Mouse (Mus musculus) heart, embryonic 10.5 days (tissue): ENCODE data around the gene Trmt1. TPM values are rescaled to one million over a fixed set of nuclear protein-coding genes. Genes with fewer than 3 reads are reported as not detected.

Experiments used
- DNase-seq: peaks from one replicate; pipeline ENCODE4 v3.0.0-alpha.2; 2017; ENCODE audit warnings: low spot score
- H3K27ac ChIP-seq: fragments of 300-500 bp; sonication (generic); 2 replicates; pipeline ENCODE4 v1.5.1; 2016; ENCODE audit warnings: mild to moderate bottlenecking
- H3K27me3 ChIP-seq: fragments of 300-500 bp; sonication (generic); 2 replicates; pipeline ENCODE4 v1.6.1; 2016; ENCODE audit warnings: mild to moderate bottlenecking; ENCODE audit not compliant: poor library complexity, insufficient read depth, severe bottlenecking
- H3K36me3 ChIP-seq: fragments of 300-500 bp; sonication (generic); 2 replicates; pipeline ENCODE4 v1.6.1; 2016; ENCODE audit warnings: mild to moderate bottlenecking, moderate library complexity
- H3K4me1 ChIP-seq: fragments of 300-500 bp; sonication (generic); 2 replicates; pipeline ENCODE4 v1.6.1; 2016; ENCODE audit warnings: mild to moderate bottlenecking
- H3K4me3 ChIP-seq: fragments of 300-500 bp; sonication (generic); 2 replicates; pipeline ENCODE4 v1.5.1; 2016; ENCODE audit warnings: mild to moderate bottlenecking, moderate library complexity
- H3K9me3 ChIP-seq: fragments of 300-500 bp; sonication (generic); 2 replicates; pipeline ENCODE4 v1.6.1; 2016; ENCODE audit warnings: mild to moderate bottlenecking, moderate library complexity
- WGBS: fragments of 180-500 bp; shearing (Covaris S2); methylation state at CpG from one replicate; pipeline ENCODE4 v1.1.7; 2016; 5-methylcytosine and 5-hydroxymethylcytosine counted together
- polyA plus RNA-seq: library from polyadenylated mRNA; unstranded; fragments of >200 nt; fragmentation: Nextera tagmentation; extraction: Ambion mirVana; gene quantifications from 2 replicates; pipeline ENCODE4 v1.2.1, GENCODE M21; 2016

Gene Trmt1
- polyA plus RNA-seq, 1 experiment from 2014 or later, result 64.6 TPM

DNA sequence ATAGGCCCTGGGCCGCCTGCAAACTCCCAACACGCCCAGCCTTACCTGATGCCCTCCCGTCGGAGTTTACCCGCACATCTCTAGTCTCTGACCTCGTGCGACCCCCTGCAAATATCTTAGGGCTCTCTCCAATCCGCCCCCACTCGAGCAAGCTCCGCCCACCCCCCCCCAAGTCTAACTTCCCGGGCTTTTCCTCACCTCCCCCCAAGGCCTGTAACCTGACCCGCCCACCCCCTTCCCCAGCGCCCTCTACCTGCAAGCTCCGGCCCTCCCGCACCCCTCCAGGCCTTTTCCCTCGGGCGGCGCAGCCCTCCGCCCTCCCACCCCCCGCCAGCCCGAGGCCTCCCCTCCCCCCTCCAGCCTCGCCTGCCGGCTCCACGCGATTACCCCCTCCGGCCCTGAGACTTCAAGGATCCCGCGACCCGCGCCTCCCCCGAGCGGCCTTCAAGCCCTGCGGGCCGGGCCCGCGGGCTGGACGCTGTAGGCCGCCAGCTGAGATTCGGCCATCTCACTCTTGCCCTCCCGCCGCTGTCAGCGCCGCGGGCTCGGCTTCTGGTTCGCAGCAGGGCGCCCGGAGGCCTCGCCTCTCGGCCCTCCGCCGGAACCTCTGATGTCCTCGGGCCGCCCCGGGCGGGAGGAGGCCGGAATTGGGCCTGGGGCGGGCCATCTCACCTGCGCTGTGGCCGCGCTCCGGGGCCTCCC, 1.0 kb downstream of the Trmt1 start:
- H3K4me3 ChIP-seq, result peak overlapping the region; percentile 99
- peak; percentile 87 for DNase-seq
- no peaks in the 10 kb centered on the region for H3K9me3 ChIP-seq
- H3K27me3 ChIP-seq, result no peaks in the 10 kb centered on the region
- peak overlapping the region; percentile 100 for H3K27ac ChIP-seq
- peaks cover 32% of the 10 kb centered on the region for H3K36me3 ChIP-seq
- WGBS, result 1% methylated on average over 61 of the region's 62 CpGs
- peaks cover 66% of the 10 kb centered on the region for H3K4me1 ChIP-seq

DNA sequence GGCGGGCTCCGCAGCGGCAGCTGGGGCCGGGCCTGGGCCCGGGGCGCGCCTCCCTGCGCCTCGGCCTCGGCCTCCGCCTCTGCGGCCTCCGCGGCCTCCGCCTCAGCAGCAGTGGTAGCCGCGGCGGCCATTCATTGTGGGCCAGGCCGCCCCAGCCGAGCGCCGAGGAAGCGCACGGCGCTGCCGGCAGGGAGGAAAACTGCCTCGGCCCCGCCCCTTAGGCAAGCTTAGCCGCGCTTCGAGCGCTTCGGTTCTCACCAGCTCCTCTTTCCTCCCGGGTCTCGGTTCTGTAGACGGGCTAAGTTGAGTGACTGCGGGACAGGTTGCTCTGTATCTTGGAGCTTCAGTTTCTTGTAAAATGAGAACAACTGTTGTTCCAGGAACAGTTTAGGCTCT, 1.6 kb downstream of the Trmt1 start, which contains the start of gene Nacc1:
Nacc1 (minus strand) TSS at position 158 of the 396 bp plus-strand sequence.
- no peaks in the 10 kb centered on the region for H3K27me3 ChIP-seq
- under 1% methylated on average over 36 of the region's 37 CpGs for WGBS
- H3K36me3 ChIP-seq, result peaks cover 32% of the 10 kb centered on the region
- DNase-seq, result peak; percentile 94
- peaks cover 61% of the 10 kb centered on the region for H3K4me1 ChIP-seq
- H3K27ac ChIP-seq, result peak within 1 kb of the TSS; percentile 100
- H3K4me3 ChIP-seq, result peak within 1 kb of the TSS; percentile 99
- no peaks in the 10 kb centered on the region for H3K9me3 ChIP-seq

GRCm38 (mm10) chr8:84689091-84689915, 3.2 kb downstream of the Trmt1 start:
- peak; percentile 95 for DNase-seq
- Histone ChIP-seq H3K27me3 (no peaks in the 10 kb centered on the region), H3K4me1 (peaks cover 48% of the 10 kb centered on the region), H3K4me3 (peak overlapping the region; percentile 99), H3K36me3 (peaks cover 34% of the 10 kb centered on the region), H3K9me3 (no peaks in the 10 kb centered on the region), H3K27ac (peak overlapping the region; percentile 89)
- WGBS, result under 1% methylated on average over 47 of the region's 47 CpGs

GRCm38 (mm10) chr8:84693332-84693731, 7.2 kb downstream of the Trmt1 start:
- H3K4me1 ChIP-seq, result peaks cover 21% of the 10 kb centered on the region
- H3K27ac ChIP-seq, result no peak overlapping the region
- H3K36me3 ChIP-seq, result peaks cover 73% of the 10 kb centered on the region
- H3K9me3 ChIP-seq, result no peaks in the 10 kb centered on the region
- no peak for DNase-seq
- H3K4me3 ChIP-seq, result no peak overlapping the region
- WGBS, result 82% methylated on average over 4 of the region's 4 CpGs
- no peaks in the 10 kb centered on the region for H3K27me3 ChIP-seq

DNA sequence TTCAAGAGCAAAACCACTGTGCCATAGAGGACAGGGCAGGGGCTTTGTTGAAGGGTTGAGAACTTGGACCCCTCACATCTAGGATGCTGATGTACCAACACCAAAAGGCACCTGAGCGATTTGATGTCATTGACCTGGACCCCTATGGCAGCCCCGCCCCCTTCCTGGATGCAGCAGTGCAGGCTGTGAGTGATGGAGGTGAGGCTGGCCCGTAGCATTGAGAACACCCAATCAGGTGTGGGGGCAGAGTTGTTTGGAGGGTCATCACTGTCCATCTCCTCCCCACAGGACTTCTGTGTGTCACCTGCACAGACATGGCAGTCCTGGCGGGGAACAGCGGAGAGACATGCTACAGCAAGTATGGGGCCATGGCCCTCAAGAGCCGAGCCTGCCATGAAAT, 9.0 kb downstream of the Trmt1 start:
- 91% methylated on average over 6 of the region's 6 CpGs for WGBS
- peaks cover 88% of the 10 kb centered on the region for H3K36me3 ChIP-seq
- no peaks in the 10 kb centered on the region for H3K9me3 ChIP-seq
- H3K4me1 ChIP-seq, result peaks cover 18% of the 10 kb centered on the region
- no peaks in the 10 kb centered on the region for H3K27me3 ChIP-seq
- H3K4me3 ChIP-seq, result no peak overlapping the region
- no peak for DNase-seq
- no peak overlapping the region for H3K27ac ChIP-seq

GRCm38 (mm10) chr8:84697166-84698130, 11.3 kb downstream of the Trmt1 start:
- Histone ChIP-seq H3K4me3 (no peak overlapping the region), H3K4me1 (peaks cover 33% of the 10 kb centered on the region), H3K27ac (no peak overlapping the region), H3K9me3 (no peaks in the 10 kb centered on the region), H3K36me3 (peaks cover 71% of the 10 kb centered on the region), H3K27me3 (peaks cover 16% of the 10 kb centered on the region)
- DNase-seq, result no peak
- WGBS, result 90% methylated on average over 14 of the region's 14 CpGs

GRCm38 (mm10) chr8:84698288-84698687, 12.2 kb downstream of the Trmt1 start:
- no peak overlapping the region for H3K27ac ChIP-seq
- no peak for DNase-seq
- WGBS, result 86% methylated on average over 5 of the region's 5 CpGs

GRCm38 (mm10) chr8:84698929-84699401, 12.9 kb downstream of the Trmt1 start:
- Histone ChIP-seq H3K9me3 (no peaks in the 10 kb centered on the region), H3K27me3 (peaks cover 31% of the 10 kb centered on the region), H3K4me3 (no peak overlapping the region), H3K4me1 (peaks cover 43% of the 10 kb centered on the region), H3K27ac (peak overlapping the region; percentile 84; the same call in 1 of the 2 replicates), H3K36me3 (peaks cover 57% of the 10 kb centered on the region)
- no peak for DNase-seq
- 87% methylated on average over 9 of the region's 9 CpGs for WGBS

More at GRCm38 (mm10) chr8:84698288-84698687, 12.2 kb downstream of the Trmt1 start:
- Histone ChIP-seq H3K36me3 (peaks cover 64% of the 10 kb centered on the region), H3K27me3 (peaks cover 24% of the 10 kb centered on the region), H3K4me3 (no peak overlapping the region), H3K4me1 (peaks cover 38% of the 10 kb centered on the region), H3K9me3 (no peaks in the 10 kb centered on the region)

DNA sequence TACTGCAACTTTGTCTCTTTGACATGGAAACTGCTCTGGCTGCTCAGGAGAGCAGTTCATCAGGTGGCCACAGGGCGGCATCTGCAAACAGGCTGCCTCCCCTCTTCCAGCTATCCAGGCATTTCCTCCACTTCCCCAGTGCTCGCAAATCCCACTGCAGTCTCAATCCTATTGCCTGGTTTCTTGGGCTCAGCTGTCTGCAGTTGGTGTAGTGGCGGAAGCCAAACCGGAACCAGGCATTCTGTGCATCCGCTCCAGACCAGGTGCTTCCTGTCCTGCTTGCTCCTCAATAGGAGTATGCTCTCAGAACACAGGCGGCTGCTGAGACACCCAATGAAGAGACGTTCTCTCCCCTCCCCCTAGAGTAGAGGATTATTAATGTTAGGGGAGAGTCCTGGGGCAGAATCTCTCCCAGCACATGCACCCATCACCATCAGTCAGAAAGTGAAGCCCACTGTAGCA, 13.8 kb downstream of the Trmt1 start:
- peaks cover 40% of the 10 kb centered on the region for H3K27me3 ChIP-seq
- DNase-seq, result peak; percentile 90
- 49% methylated on average over 7 of the region's 7 CpGs for WGBS
- H3K27ac ChIP-seq, result peak overlapping the region; percentile 84; the same call in 1 of the 2 replicates
- H3K4me1 ChIP-seq, result peaks cover 51% of the 10 kb centered on the region
- 0 out of 2 replicates have a peak overlapping the region, but pooled peaks have one; percentile 9 for H3K4me3 ChIP-seq
- peaks cover 48% of the 10 kb centered on the region for H3K36me3 ChIP-seq
- H3K9me3 ChIP-seq, result no peaks in the 10 kb centered on the region

- H3K4me1 ChIP-seq, result peaks cover 58% of the 10 kb centered on the region
- H3K36me3 ChIP-seq, result peaks cover 42% of the 10 kb centered on the region
- 76% methylated on average over 5 of the region's 5 CpGs for WGBS
- no peak for DNase-seq
- peaks cover 46% of the 10 kb centered on the region for H3K27me3 ChIP-seq
- H3K9me3 ChIP-seq, result no peaks in the 10 kb centered on the region
- H3K4me3 ChIP-seq, result no peak overlapping the region
- peak overlapping the region; percentile 84 for H3K27ac ChIP-seq
These were observed 14.4 kb downstream of the Trmt1 start for GRCm38 (mm10) chr8:84700526-84700925.

DNA sequence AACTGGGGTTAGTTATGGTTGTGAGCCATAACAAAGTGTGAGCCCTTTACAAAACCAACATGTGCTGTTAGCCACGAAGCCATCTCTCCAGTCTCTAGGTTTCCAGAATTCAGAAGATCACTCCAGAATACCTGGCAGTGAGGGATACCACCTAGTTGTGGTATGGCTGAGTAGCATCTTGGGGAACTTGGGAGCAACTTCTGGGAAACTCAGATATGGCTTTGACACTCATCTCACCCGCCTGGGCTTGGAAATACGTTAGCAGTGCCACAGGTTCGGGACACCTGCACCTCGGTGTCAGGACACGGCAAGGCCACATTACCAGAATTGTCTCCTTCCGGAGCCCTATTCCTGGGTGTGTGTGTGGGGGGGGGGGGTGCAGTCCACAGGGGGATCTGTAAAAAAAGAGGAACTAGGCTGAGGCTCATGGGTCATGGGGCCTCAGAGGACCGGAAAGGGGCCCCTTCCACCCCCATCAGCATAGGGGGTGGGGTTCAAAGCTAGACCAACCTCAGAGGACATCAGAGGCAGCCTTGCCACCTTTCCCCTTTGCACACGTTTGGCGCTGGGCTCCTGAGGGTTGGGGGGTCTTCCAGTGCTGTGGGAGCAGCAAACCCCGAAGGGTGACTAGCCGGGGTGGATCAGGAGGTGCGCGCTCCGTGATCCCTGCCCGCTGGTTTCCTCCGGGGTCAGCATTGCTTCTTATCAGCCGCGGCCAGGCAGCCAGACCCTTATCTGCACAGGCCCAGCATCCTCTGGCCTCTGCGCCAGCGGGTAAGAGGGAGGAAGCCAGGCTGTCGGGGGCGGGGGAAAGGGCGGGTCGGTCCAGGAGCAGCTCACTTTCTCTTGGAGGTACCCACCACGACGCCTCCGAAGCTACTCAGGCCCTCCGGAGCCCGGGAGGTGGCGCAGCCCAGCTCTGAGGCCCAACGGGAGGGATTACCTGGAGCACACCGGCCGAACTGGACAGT, 15.1 kb downstream of the Trmt1 start, which contains the start of gene Lyl1:
Lyl1 (plus strand) TSS at position 517 of the 971 bp plus-strand sequence.
- Histone ChIP-seq H3K27ac (peak within 1 kb of the TSS; percentile 84), H3K9me3 (no peaks in the 10 kb centered on the region), H3K27me3 (peaks cover 49% of the 10 kb centered on the region), H3K4me1 (peaks cover 60% of the 10 kb centered on the region), H3K4me3 (peak within 1 kb of the TSS; percentile 53), H3K36me3 (peaks cover 36% of the 10 kb centered on the region)
- WGBS, result 5% methylated on average over 34 of the region's 34 CpGs
- DNase-seq, result peak; percentile 97
